Mouse (Mus musculus) liver, postnatal 0 days (tissue): Measurements from ENCODE around the gene Gtf2h1.

Experiments used
- CTCF ChIP-seq: sonication (generic); IDR thresholded peaks from 2 replicates; pipeline ENCODE4 v1.5.1; 2016; ENCODE audit warnings: antibody characterized with exemption, low read depth
- EP300 ChIP-seq: IDR thresholded peaks from 2 replicates; pipeline ENCODE4 v1.6.1; 2016; ENCODE audit warnings: antibody characterized with exemption, low read depth, mild to moderate bottlenecking

DNA sequence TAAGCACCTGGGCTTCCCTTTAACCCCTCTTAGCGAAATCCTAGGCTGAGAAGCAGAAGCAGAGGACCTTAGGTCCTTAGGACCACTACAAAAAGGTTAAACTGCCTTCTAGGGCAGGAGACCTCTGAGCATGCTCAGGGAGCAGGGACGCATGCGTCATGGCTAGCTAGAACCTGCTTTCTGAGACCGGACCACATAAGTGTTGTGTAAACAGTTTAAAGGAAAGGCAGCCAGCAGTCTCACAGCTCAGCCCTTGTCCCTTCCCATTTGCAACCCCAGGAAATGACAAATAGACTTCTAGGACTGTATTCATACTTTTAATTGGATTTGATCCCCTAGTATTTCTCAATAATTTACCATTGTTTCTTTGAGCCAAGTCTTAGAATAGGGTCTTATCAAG is 44.4 kb downstream of the Gtf2h1 start:
- TF ChIP-seq CTCF: no peak
- no peak for TF ChIP-seq EP300
